Mouse (Mus musculus): ENCODE results near the gene Slc16a3.

The Slc16a3 gene

GRCm38 (mm10) chr11:120948328-120948727 lies at the start of gene Slc16a3:
Gene Slc16a3 (plus strand): TSS chr11:120948480.
- DNase-seq (ENCODE audit: low read depth, low spot score), result peak; percentile 24

- no peak for DNase-seq (ENCODE audit: low read depth, low spot score)
Measured at GRCm38 (mm10) chr11:120900276-120901244, 47.7 kb upstream of the Slc16a3 start.

GRCm38 (mm10) chr11:120901729-120902486 lies 46.4 kb upstream of the Slc16a3 start:
- DNase-seq (ENCODE audit: low read depth, low spot score), result peak; percentile 50

GRCm38 (mm10) chr11:120902487-120903142 lies 45.7 kb upstream of the Slc16a3 start:
- DNase-seq (ENCODE audit: low read depth, low spot score), result peak; percentile 64

- peak; percentile 16 for DNase-seq (ENCODE audit: low read depth, low spot score)
Measured at GRCm38 (mm10) chr11:120903159-120903850, 45.0 kb upstream of the Slc16a3 start.

- no peak for DNase-seq (ENCODE audit: low read depth, low spot score)
Measured at GRCm38 (mm10) chr11:120904561-120904960, 43.7 kb upstream of the Slc16a3 start.

GRCm38 (mm10) chr11:120905430-120905873 lies 42.8 kb upstream of the Slc16a3 start:
- peak; percentile 86 for DNase-seq (ENCODE audit: low read depth, low spot score)

GRCm38 (mm10) chr11:120913796-120914195 lies 34.5 kb upstream of the Slc16a3 start:
- DNase-seq (ENCODE audit: low read depth, low spot score), result no peak

GRCm38 (mm10) chr11:120916477-120916876 lies 31.8 kb upstream of the Slc16a3 start:
- peak; percentile 85 for DNase-seq (ENCODE audit: low read depth, low spot score)

- DNase-seq (ENCODE audit: low read depth, low spot score), result no peak
Measured at GRCm38 (mm10) chr11:120917756-120918155, 30.5 kb upstream of the Slc16a3 start.

- no peak for DNase-seq (ENCODE audit: low read depth, low spot score)
Measured at GRCm38 (mm10) chr11:120922528-120922927, 25.8 kb upstream of the Slc16a3 start.

GRCm38 (mm10) chr11:120928468-120928867 lies 19.8 kb upstream of the Slc16a3 start:
- no peak for DNase-seq (ENCODE audit: low read depth, low spot score)

GRCm38 (mm10) chr11:120931479-120931878 lies 16.8 kb upstream of the Slc16a3 start:
- no peak for DNase-seq (ENCODE audit: low read depth, low spot score)

- DNase-seq (ENCODE audit: low read depth, low spot score), result peak; percentile 96
Measured at GRCm38 (mm10) chr11:120932564-120933398, 15.5 kb upstream of the Slc16a3 start, which contains the start of gene Ccdc57. Gene Ccdc57 (minus strand): TSS chr11:120932872.

- DNase-seq (ENCODE audit: low read depth, low spot score), result no peak
Measured at GRCm38 (mm10) chr11:120937976-120938375, 10.3 kb upstream of the Slc16a3 start.

- DNase-seq (ENCODE audit: low read depth, low spot score), result peak; percentile 40
Measured at GRCm38 (mm10) chr11:120938795-120939194, 9.5 kb upstream of the Slc16a3 start.

GRCm38 (mm10) chr11:120939712-120940341 lies 8.5 kb upstream of the Slc16a3 start:
- DNase-seq (ENCODE audit: low read depth, low spot score), result no peak

GRCm38 (mm10) chr11:120940959-120941358 lies 7.3 kb upstream of the Slc16a3 start:
- no peak for DNase-seq (ENCODE audit: low read depth, low spot score)

- peak; percentile 64 for DNase-seq (ENCODE audit: low read depth, low spot score)
Measured at GRCm38 (mm10) chr11:120945266-120945665, 3.0 kb upstream of the Slc16a3 start.

GRCm38 (mm10) chr11:120945926-120946325 lies 2.4 kb upstream of the Slc16a3 start:
- no peak for DNase-seq (ENCODE audit: low read depth, low spot score)

Measured in R1 (cell line).